In the genomic region with DNA sequence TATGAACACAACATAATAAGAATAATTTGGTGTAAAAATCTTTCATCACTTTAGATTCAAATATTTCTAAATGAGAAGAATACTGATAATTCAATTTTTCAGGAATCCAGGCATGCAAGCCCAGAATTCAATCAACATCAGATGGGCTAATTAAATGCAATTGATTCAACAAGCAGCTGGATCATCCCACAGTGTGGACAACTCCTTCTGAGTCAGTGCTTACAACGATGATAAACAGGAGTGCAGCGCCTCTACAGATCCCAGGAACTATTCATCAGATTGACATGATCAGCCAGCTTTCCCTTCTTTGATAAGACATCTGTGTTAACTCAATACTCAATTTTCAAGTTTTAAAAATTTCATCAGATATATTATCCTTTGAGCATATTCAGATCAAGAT, we compare ENCODE assay signal across 20 mouse cellular contexts.
DNase-seq lines count a peak whose midpoint lies in the region; ATAC-seq and TF ChIP-seq lines count a peak whose summit lies in the region.
"Had no signal": no experiment of that assay in that cellular context is flagged by ENCODE, and none has a peak within 500 bp of the region (broad histone marks: within the 10 kb centered on the region; RNA-seq: fewer than 3 reads in every experiment).

No protein-coding gene starts in this region.

- H3K36me3 ChIP-seq in forebrain, embryonic 14.5 days (ENCODE audit: control insufficient read depth, insufficient read depth, low read length): no peaks in the 10 kb centered on the region
- no peaks in the 10 kb centered on the region for H3K36me3 ChIP-seq in forebrain, embryonic 11.5 days (ENCODE audit: control insufficient read depth, insufficient read depth, low read length)
- no peaks in the 10 kb centered on the region for H3K36me3 ChIP-seq in midbrain, embryonic 14.5 days (ENCODE audit: control insufficient read depth, insufficient read depth, low read length)
- no peaks in the 10 kb centered on the region for H3K36me3 ChIP-seq in midbrain, embryonic 10.5 days
- H3K36me3 ChIP-seq: embryonic facial prominence, embryonic 12.5 days; heart, embryonic 10.5 days; hindbrain, embryonic 12.5 days had no signal

- no peak overlapping the region for H3K4me3 ChIP-seq in forebrain, embryonic 14.5 days (ENCODE audit: low read depth, low read length)
- no peak overlapping the region for H3K4me3 ChIP-seq in forebrain, embryonic 11.5 days (ENCODE audit: low read depth, low read length)
- H3K4me3 ChIP-seq in midbrain, embryonic 14.5 days (replicated peaks; ENCODE audit: low read depth, low read length): no peak overlapping the region
- no peak overlapping the region for H3K4me3 ChIP-seq in midbrain, embryonic 10.5 days
- H3K4me3 ChIP-seq in layer of hippocampus, adult 2 months: no peak overlapping the region
- H3K4me3 ChIP-seq: embryonic facial prominence, embryonic 12.5 days; heart, embryonic 10.5 days; hindbrain, embryonic 12.5 days had no signal

- TF ChIP-seq CTCF in layer of hippocampus, adult 2 months (conservative IDR thresholded peaks at IDR 0.05): peak; percentile 41

- ATAC-seq in forebrain, embryonic 14.5 days: no peak; the same call in 1 of the 2 replicates
- no peak for ATAC-seq in forebrain, embryonic 11.5 days (replicated peaks; ENCODE audit: low FRiP score)
- no peak for ATAC-seq in midbrain, embryonic 14.5 days (ENCODE audit: low FRiP score, low TSS enrichment)
- no peak for ATAC-seq in megakaryocyte progenitor cell, adult 5-6 weeks (replicated peaks; ENCODE audit: poor library complexity)
- ATAC-seq: hindbrain, embryonic 16.5 days; inflammation-experienced regulatory T-cells, adult 6 months had no signal

- no peaks in the 10 kb centered on the region for H3K4me1 ChIP-seq in forebrain, embryonic 14.5 days (ENCODE audit: control insufficient read depth, insufficient read depth, low read length)
- H3K4me1 ChIP-seq in forebrain, embryonic 11.5 days (replicated peaks; ENCODE audit: control insufficient read depth, insufficient read depth, low read length): no peaks in the 10 kb centered on the region
- peaks cover 3% of the 10 kb centered on the region; the same call in 1 of the 2 replicates for H3K4me1 ChIP-seq in midbrain, embryonic 14.5 days (ENCODE audit: control insufficient read depth, insufficient read depth, low read length)
- H3K4me1 ChIP-seq in midbrain, embryonic 10.5 days: no peaks in the 10 kb centered on the region
- H3K4me1 ChIP-seq: embryonic facial prominence, embryonic 12.5 days; heart, embryonic 10.5 days had no signal

- 89% methylated on average over 2 of the region's 2 CpGs for WGBS in forebrain, embryonic 14.5 days
- 87% methylated on average over 2 of the region's 2 CpGs for WGBS in forebrain, embryonic 11.5 days
- WGBS in midbrain, embryonic 14.5 days: 79% methylated on average over 2 of the region's 2 CpGs
- 91% methylated on average over 2 of the region's 2 CpGs for WGBS in midbrain, embryonic 10.5 days

- DNase-seq in forebrain, embryonic 14.5 days (ENCODE audit: low spot score): peak; percentile 17
- DNase-seq in forebrain, embryonic 11.5 days (ENCODE audit: low spot score): no peak
- peak; percentile 1 for DNase-seq in midbrain, embryonic 14.5 days
- no peak for DNase-seq in midbrain, embryonic 10.5 days (ENCODE audit: low spot score)
- DNase-seq in layer of hippocampus, adult 2 months (ENCODE audit: low spot score in 2 of 2): peak in 1 of 2 experiments; percentile 66
- peak; percentile 11 for DNase-seq in telencephalon, adult 2 months (ENCODE audit: low read depth, low spot score)
- no peak for DNase-seq in cerebellum, postnatal 14 days
- DNase-seq: adrenal gland, postnatal 10 days; cerebellum, adult 18-20 months; cerebellum, adult 9-11 months; gastrocnemius, postnatal 36 days; heart, adult 18-20 months; heart, postnatal 10 days; heart, postnatal 4 days had no signal

- H3K27ac ChIP-seq in forebrain, embryonic 14.5 days (ENCODE audit: low read depth, low read length): no peak overlapping the region
- no peak overlapping the region for H3K27ac ChIP-seq in forebrain, embryonic 11.5 days (ENCODE audit: low read depth, low read length)
- H3K27ac ChIP-seq in midbrain, embryonic 14.5 days (replicated peaks; ENCODE audit: low read depth, low read length): no peak overlapping the region
- H3K27ac ChIP-seq in midbrain, embryonic 10.5 days (replicated peaks): no peak overlapping the region
- 0 out of 2 replicates have a peak overlapping the region, but pooled peaks have one; percentile 5 for H3K27ac ChIP-seq in layer of hippocampus, adult 2 months
- H3K27ac ChIP-seq: embryonic facial prominence, embryonic 12.5 days; heart, embryonic 10.5 days; hindbrain, embryonic 12.5 days had no signal

- H3K9me3 ChIP-seq in forebrain, embryonic 14.5 days (replicated peaks; ENCODE audit: control insufficient read depth, low read length): no peaks in the 10 kb centered on the region
- H3K9me3 ChIP-seq in forebrain, embryonic 11.5 days (ENCODE audit: control insufficient read depth, low read length): no peaks in the 10 kb centered on the region
- no peaks in the 10 kb centered on the region for H3K9me3 ChIP-seq in midbrain, embryonic 14.5 days (ENCODE audit: control insufficient read depth, low read length)
- H3K9me3 ChIP-seq in midbrain, embryonic 10.5 days (replicated peaks): no peaks in the 10 kb centered on the region
- H3K9me3 ChIP-seq: embryonic facial prominence, embryonic 12.5 days; heart, embryonic 10.5 days; hindbrain, embryonic 12.5 days had no signal

- no peaks in the 10 kb centered on the region for H3K27me3 ChIP-seq in forebrain, embryonic 14.5 days (replicated peaks; ENCODE audit: control insufficient read depth, insufficient read depth, low read length)
- H3K27me3 ChIP-seq in forebrain, embryonic 11.5 days (ENCODE audit: control insufficient read depth, insufficient read depth, low read length): no peaks in the 10 kb centered on the region
- H3K27me3 ChIP-seq in midbrain, embryonic 14.5 days (ENCODE audit: control insufficient read depth, insufficient read depth, low read length): no peaks in the 10 kb centered on the region
- H3K27me3 ChIP-seq in midbrain, embryonic 10.5 days (ENCODE audit: low read depth, poor library complexity, severe bottlenecking): no peaks in the 10 kb centered on the region
- H3K27me3 ChIP-seq: embryonic facial prominence, embryonic 12.5 days; hindbrain, embryonic 12.5 days had no signal

- H3K4me2 ChIP-seq in forebrain, embryonic 14.5 days (ENCODE audit: low read length): no peak overlapping the region
- H3K4me2 ChIP-seq in forebrain, embryonic 11.5 days (ENCODE audit: low read depth, low read length, severe bottlenecking): no peak overlapping the region
- no peak overlapping the region for H3K4me2 ChIP-seq in midbrain, embryonic 14.5 days (ENCODE audit: low read length)
- H3K4me2 ChIP-seq: embryonic facial prominence, embryonic 12.5 days; hindbrain, embryonic 12.5 days had no signal

- H3K9ac ChIP-seq in forebrain, embryonic 14.5 days (ENCODE audit: low read length): no peak overlapping the region
- no peak overlapping the region for H3K9ac ChIP-seq in forebrain, embryonic 11.5 days (ENCODE audit: low read length)
- H3K9ac ChIP-seq in midbrain, embryonic 14.5 days (replicated peaks; ENCODE audit: low read length): no peak overlapping the region
- H3K9ac ChIP-seq: embryonic facial prominence, embryonic 12.5 days; hindbrain, embryonic 12.5 days had no signal

Comparison
In these comparisons a context has a peak if more than half of its experiments do, and no peak if none do; other contexts are left out.
1. DNase-seq: peak in forebrain, embryonic 14.5 days (single experiment), midbrain, embryonic 14.5 days (single experiment) and telencephalon, adult 2 months (single experiment); none in forebrain, embryonic 11.5 days (single experiment), midbrain, embryonic 10.5 days (single experiment) and cerebellum, postnatal 14 days (0 of 2).